Comparison of ENCODE assay signal across 13 mouse cellular contexts in genomic region chr11:89174967-89175366, GRCm38 (mm10).
A peak's percentile ranks its signal among the peaks of the same experiment; 100 is the strongest.
DNase-seq lines count a peak whose midpoint lies in the region; ATAC-seq and TF ChIP-seq lines count a peak whose summit lies in the region.
"Had no signal": no experiment of that assay in that cellular context is flagged by ENCODE, and none has a peak within 500 bp of the region (broad histone marks: within the 10 kb centered on the region; RNA-seq: fewer than 3 reads in every experiment).

No protein-coding gene starts in this region.

- no peak for ATAC-seq in heart, embryonic 11.5 days (replicated peaks; ENCODE audit: insufficient number of reproducible peaks, low FRiP score, low TSS enrichment)
- ATAC-seq in kidney, embryonic 15.5 days (replicated peaks; ENCODE audit: low FRiP score), result no peak
- ATAC-seq in embryonic facial prominence, embryonic 14.5 days (ENCODE audit: low read depth), result peak; percentile 39; the same call in 1 of the 2 replicates

- H3K27me3 ChIP-seq in heart, embryonic 11.5 days (ENCODE audit: control insufficient read depth, insufficient read depth, low read length), result no peaks in the 10 kb centered on the region
- H3K27me3 ChIP-seq in kidney, embryonic 15.5 days, result no peaks in the 10 kb centered on the region
- no peaks in the 10 kb centered on the region for H3K27me3 ChIP-seq in embryonic facial prominence, embryonic 14.5 days (replicated peaks; ENCODE audit: control insufficient read depth, insufficient read depth, low read length)

- in situ Hi-C loops in ES-E14 (cut with MboI; ENCODE audit: low sequenced_read_pairs in 2 of 2, unreplicated experiment in 2 of 2), result no loop called here

- H3K9me3 ChIP-seq in heart, embryonic 11.5 days (replicated peaks; ENCODE audit: control insufficient read depth, low read length), result no peaks in the 10 kb centered on the region
- H3K9me3 ChIP-seq in kidney, embryonic 15.5 days (replicated peaks), result no peaks in the 10 kb centered on the region; the same call in 1 of the 2 replicates
- H3K9me3 ChIP-seq in ES-E14 (ENCODE audit: control insufficient read depth, insufficient read depth, low read depth, low read length), result no peaks in the 10 kb centered on the region
- no peaks in the 10 kb centered on the region for H3K9me3 ChIP-seq in embryonic facial prominence, embryonic 14.5 days (ENCODE audit: control insufficient read depth, low read length)
- H3K9me3 ChIP-seq: midbrain, embryonic 10.5 days had no signal

- no peak overlapping the region for H3K9ac ChIP-seq in heart, embryonic 11.5 days (ENCODE audit: low read depth, low read length)
- H3K9ac ChIP-seq in kidney, embryonic 15.5 days, result 0 out of 2 replicates have a peak overlapping the region, but pooled peaks have one; percentile 17
- no peak overlapping the region for H3K9ac ChIP-seq in ES-E14 (ENCODE audit: insufficient read depth, low read depth, low read length, poor library complexity, severe bottlenecking)
- H3K9ac ChIP-seq in embryonic facial prominence, embryonic 14.5 days (ENCODE audit: low read depth, low read length), result no peak overlapping the region
- H3K9ac ChIP-seq: hindbrain, embryonic 14.5 days had no signal

- H3K27ac ChIP-seq in heart, embryonic 11.5 days (ENCODE audit: low read depth, low read length), result no peak overlapping the region
- H3K27ac ChIP-seq in kidney, embryonic 15.5 days, result no peak overlapping the region
- H3K27ac ChIP-seq in ES-E14 (ENCODE audit: insufficient read depth, low read depth, low read length, poor library complexity, severe bottlenecking), result no peak overlapping the region
- H3K27ac ChIP-seq in embryonic facial prominence, embryonic 14.5 days (replicated peaks; ENCODE audit: low read depth, low read length), result no peak overlapping the region; the same call in 1 of the 2 replicates
- H3K27ac ChIP-seq: hindbrain, embryonic 14.5 days; midbrain, embryonic 10.5 days had no signal

- WGBS in heart, embryonic 11.5 days (ENCODE audit: insufficient replicate concordance), result 28% methylated on average over 6 of the region's 6 CpGs
- 16% methylated on average over 6 of the region's 6 CpGs for WGBS in kidney, embryonic 15.5 days
- 9% methylated on average over 6 of the region's 6 CpGs for WGBS in embryonic facial prominence, embryonic 14.5 days

- no peak for DNase-seq in heart, postnatal 36 days
- DNase-seq in kidney, adult 18-20 months, result no peak
- no peak for DNase-seq in ES-E14 (ENCODE audit: low read depth, low spot score)
- DNase-seq in embryonic facial prominence, embryonic 14.5 days (ENCODE audit: low spot score), result peak; percentile 44
- DNase-seq in cerebellum, postnatal 4 days (ENCODE audit: low spot score in 2 of 2), result no peak
- DNase-seq in adrenal gland, adult (ENCODE audit: inconsistent age in 2 of 2, low spot score in 1 of 2), result no peak
- DNase-seq: cerebellum, postnatal 36 days; right cerebral cortex, postnatal 14 days had no signal

- intact Hi-C loops in heart, postnatal 36 days (cut with DNase I), result no loop called here

- peaks cover 6% of the 10 kb centered on the region; the same call in 1 of the 2 replicates for H3K4me1 ChIP-seq in heart, embryonic 11.5 days (ENCODE audit: control insufficient read depth, insufficient read depth, low read length)
- peaks cover 13% of the 10 kb centered on the region for H3K4me1 ChIP-seq in kidney, embryonic 15.5 days
- peaks cover 4 to 6% of the 10 kb centered on the region in 2 experiments; a peak in 1 of 4 replicates for H3K4me1 ChIP-seq in ES-E14 (ENCODE audit: control insufficient read depth in 2 of 2, insufficient read depth in 2 of 2, low read length in 2 of 2, poor library complexity in 1 of 2)
- H3K4me1 ChIP-seq in embryonic facial prominence, embryonic 14.5 days (ENCODE audit: control insufficient read depth, insufficient read depth, low read length), result peaks cover 9% of the 10 kb centered on the region; the same call in 1 of the 2 replicates

- H3K36me3 ChIP-seq in heart, embryonic 11.5 days (ENCODE audit: control insufficient read depth, insufficient read depth, low read length), result no peaks in the 10 kb centered on the region
- no peaks in the 10 kb centered on the region for H3K36me3 ChIP-seq in kidney, embryonic 15.5 days
- H3K36me3 ChIP-seq in ES-E14 (ENCODE audit: control insufficient read depth, insufficient read depth, low read length, poor library complexity, severe bottlenecking), result no peaks in the 10 kb centered on the region
- H3K36me3 ChIP-seq in embryonic facial prominence, embryonic 14.5 days (ENCODE audit: control insufficient read depth, insufficient read depth, low read length), result no peaks in the 10 kb centered on the region
- H3K36me3 ChIP-seq: midbrain, embryonic 10.5 days had no signal

- H3K4me2 ChIP-seq in heart, embryonic 11.5 days, result peak overlapping the region; percentile 53
- H3K4me2 ChIP-seq in kidney, embryonic 15.5 days, result peak overlapping the region; percentile 41; the same call in 1 of the 2 replicates
- H3K4me2 ChIP-seq in embryonic facial prominence, embryonic 14.5 days (ENCODE audit: low read depth, low read length), result peak overlapping the region; percentile 44

- H3K4me3 ChIP-seq in heart, embryonic 11.5 days (ENCODE audit: low read depth, low read length), result no peak overlapping the region
- H3K4me3 ChIP-seq in kidney, embryonic 15.5 days (replicated peaks), result no peak overlapping the region
- H3K4me3 ChIP-seq in ES-E14 (ENCODE audit: insufficient read depth in 1 of 2, low read depth in 1 of 2, low read length in 2 of 2, poor library complexity in 1 of 2, severe bottlenecking in 1 of 2), result no peak overlapping the region
- no peak overlapping the region for H3K4me3 ChIP-seq in embryonic facial prominence, embryonic 14.5 days (ENCODE audit: low read depth, low read length)
- H3K4me3 ChIP-seq: midbrain, embryonic 10.5 days; myocyte had no signal

TF ChIP-seq in ES-E14, 5 proteins besides CTCF, POLR2A, EP300 and RAD21:
- TF ChIP-seq MAFK (IDR thresholded peaks at IDR 0.05; ENCODE audit: insufficient read depth, low read depth, low read length) (no peak), ZNF384 (IDR thresholded peaks at IDR 0.05; ENCODE audit: low read depth, low read length) (peak; percentile 83), CHD2 (IDR thresholded peaks at IDR 0.05; ENCODE audit: low read depth, low read length) (no peak), ZC3H11A (IDR thresholded peaks at IDR 0.05; ENCODE audit: borderline replicate concordance, low read depth, low read length) (no peak), HCFC1 (IDR thresholded peaks at IDR 0.05; ENCODE audit: borderline replicate concordance, insufficient read depth, low read length) (no peak)
